Mouse (Mus musculus): ENCODE data around the gene Gm21969.

Gene Gm21969

GRCm38 (mm10) chr4:139653238-139653637, 50.3 kb downstream of the Gm21969 start, which contains the start of gene Tas1r2:
TSS of gene Tas1r2 (plus strand) at chr4:139653538.
- no peak for DNase-seq (ENCODE audit: low read depth, low spot score)

GRCm38 (mm10) chr4:139661897-139662296, 58.9 kb downstream of the Gm21969 start:
- DNase-seq (ENCODE audit: low read depth, low spot score): no peak

- DNase-seq (ENCODE audit: low read depth, low spot score): no peak
Measured at GRCm38 (mm10) chr4:139667632-139668031, 64.6 kb downstream of the Gm21969 start.

- DNase-seq (ENCODE audit: low read depth, low spot score): peak; percentile 74
Measured at GRCm38 (mm10) chr4:139669847-139670246, 66.9 kb downstream of the Gm21969 start.

- no peak for DNase-seq (ENCODE audit: low read depth, low spot score)
Measured at GRCm38 (mm10) chr4:139675696-139676095, 72.7 kb downstream of the Gm21969 start.

- no peak for DNase-seq (ENCODE audit: low read depth, low spot score)
Measured at GRCm38 (mm10) chr4:139683728-139684638, 81.0 kb downstream of the Gm21969 start.

GRCm38 (mm10) chr4:139684639-139685017, 81.6 kb downstream of the Gm21969 start:
- peak; percentile 72 for DNase-seq (ENCODE audit: low read depth, low spot score)

GRCm38 (mm10) chr4:139688058-139688457, 85.1 kb downstream of the Gm21969 start:
- DNase-seq (ENCODE audit: low read depth, low spot score): no peak

GRCm38 (mm10) chr4:139689627-139690269, 86.8 kb downstream of the Gm21969 start:
- no peak for DNase-seq (ENCODE audit: low read depth, low spot score)

- DNase-seq (ENCODE audit: low read depth, low spot score): no peak
Measured at GRCm38 (mm10) chr4:139693315-139693714, 90.3 kb downstream of the Gm21969 start.

- DNase-seq (ENCODE audit: low read depth, low spot score): no peak
Measured at GRCm38 (mm10) chr4:139697755-139698154, 94.8 kb downstream of the Gm21969 start.

GRCm38 (mm10) chr4:139698602-139699001, 95.6 kb downstream of the Gm21969 start:
- no peak for DNase-seq (ENCODE audit: low read depth, low spot score)

GRCm38 (mm10) chr4:139702914-139703313, 99.9 kb downstream of the Gm21969 start:
- DNase-seq (ENCODE audit: low read depth, low spot score): no peak

- no peak for DNase-seq (ENCODE audit: low read depth, low spot score)
Measured at GRCm38 (mm10) chr4:139703468-139703867, 100.5 kb downstream of the Gm21969 start.

- no peak for DNase-seq (ENCODE audit: low read depth, low spot score)
Measured at GRCm38 (mm10) chr4:139705986-139706385, 103.0 kb downstream of the Gm21969 start.

- no peak for DNase-seq (ENCODE audit: low read depth, low spot score)
Measured at GRCm38 (mm10) chr4:139710467-139711334, 107.7 kb downstream of the Gm21969 start.
